Mouse (Mus musculus): ENCODE data around the gene Bco1. TPM values are rescaled to one million over a fixed set of nuclear protein-coding genes. Genes with fewer than 3 reads are reported as not detected.

Bco1 gene
- polyA plus RNA-seq, 1 experiment: 0.32 TPM

Other genes with a start within 250 kb of the Bco1 start
- gene Cmc2, start 174.4 kb upstream of the Bco1 start, polyA plus RNA-seq (2012; rRNA removed): 6.5 and 7.6 TPM in 2 replicates
- 1.8 and 2.3 TPM in 2 replicates for gene Cenpn, start 174.1 kb upstream of the Bco1 start, polyA plus RNA-seq (2012; rRNA removed)
- gene Atmin, start 152.5 kb upstream of the Bco1 start, polyA plus RNA-seq (2012; rRNA removed): 13.3 and 16.9 TPM in 2 replicates
- gene 1700030J22Rik, start 116.9 kb upstream of the Bco1 start, polyA plus RNA-seq (2012; rRNA removed): 2.0 and 2.2 TPM in 2 replicates
- 72.6 and 88.8 TPM in 2 replicates for gene Gcsh, start 102.3 kb upstream of the Bco1 start, polyA plus RNA-seq (2012; rRNA removed)
- gene Pkd1l2, start 13.4 kb upstream of the Bco1 start, polyA plus RNA-seq (2012; rRNA removed): 0.04 and 0.15 TPM in 2 replicates
- gene Gan, start 62.3 kb downstream of the Bco1 start, polyA plus RNA-seq (2012; rRNA removed): 3.2 and 3.5 TPM in 2 replicates
- gene Cmip, start 161.2 kb downstream of the Bco1 start, polyA plus RNA-seq (2012; rRNA removed): 38.4 and 55.2 TPM in 2 replicates